Mouse (Mus musculus) myocyte (in vitro differentiated cells): ENCODE results near the gene Tff3.

Source experiments
- CEBPB ChIP-seq: IDR thresholded peaks from 2 replicates; pipeline ENCODE4 v1.6.1; 2011; ENCODE audit warnings: mild to moderate bottlenecking, moderate library complexity; ENCODE audit not compliant: poor library complexity, insufficient read depth, severe bottlenecking
- POLR2A ChIP-seq: IDR thresholded peaks from one replicate; pipeline ENCODE4 v1.6.1; 2011; ENCODE audit warnings: low read depth, mild to moderate bottlenecking, control low read depth, moderate library complexity; ENCODE audit not compliant: insufficient read length

GRCm38 (mm10) chr17:31098788-31099187 lies 30.7 kb downstream of the Tff3 start:
- TF ChIP-seq POLR2A (no peak), CEBPB (no peak)
